Mouse (Mus musculus) cerebellum, postnatal 14 days (tissue): ENCODE measurements around the gene Gpr84.
A peak's percentile ranks its signal among the peaks of the same experiment; 100 is the strongest.

ENCODE experiments used
- DNase-seq, 2 experiments: peaks; one replicate each; pipeline ENCODE4 v3.0.0; 2021; ENCODE audit warnings: mixed read lengths in 2 of 2

Gene Gpr84

DNA sequence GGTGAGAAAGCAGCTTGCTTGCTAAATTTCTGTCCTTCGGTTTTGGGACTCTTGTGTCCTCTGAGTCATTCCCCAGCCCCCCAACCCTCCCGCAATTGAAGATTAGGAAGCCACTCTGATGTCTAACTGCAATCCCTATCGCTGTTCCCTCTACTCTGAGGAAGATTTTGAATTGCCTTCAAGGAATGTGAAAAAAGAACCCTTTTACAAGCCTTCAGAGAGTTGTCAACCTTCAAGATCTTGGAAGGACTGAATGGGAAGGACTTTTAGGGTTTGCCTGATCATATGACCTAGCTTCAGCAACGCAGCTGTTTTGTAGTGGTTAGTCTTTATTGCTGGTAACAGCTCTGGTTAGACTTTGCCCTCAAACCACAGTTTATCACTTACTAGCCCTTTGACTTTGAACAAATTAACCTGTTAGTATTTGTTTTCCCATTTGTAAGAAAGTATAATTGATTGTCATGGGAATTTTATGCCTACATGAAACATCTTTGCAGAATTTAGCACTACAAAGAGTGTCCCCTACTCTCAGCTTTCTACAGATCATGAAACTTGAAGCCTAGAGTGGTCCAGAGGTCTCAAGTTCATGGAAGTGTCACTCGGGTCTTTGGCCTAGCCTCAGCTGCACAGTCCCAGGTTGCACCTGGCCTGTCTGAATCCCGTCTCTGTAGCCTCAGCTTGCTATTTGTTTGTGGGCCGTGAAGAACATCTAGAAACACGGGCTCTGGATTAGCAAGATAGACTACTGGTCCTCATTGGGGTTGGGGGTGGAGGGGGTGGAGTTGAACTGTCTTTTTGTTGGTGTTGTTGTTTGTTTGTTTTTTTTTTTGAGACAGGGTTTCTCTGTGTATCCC, 4.4 kb downstream of the Gpr84 start:
- no peak for DNase-seq

DNA sequence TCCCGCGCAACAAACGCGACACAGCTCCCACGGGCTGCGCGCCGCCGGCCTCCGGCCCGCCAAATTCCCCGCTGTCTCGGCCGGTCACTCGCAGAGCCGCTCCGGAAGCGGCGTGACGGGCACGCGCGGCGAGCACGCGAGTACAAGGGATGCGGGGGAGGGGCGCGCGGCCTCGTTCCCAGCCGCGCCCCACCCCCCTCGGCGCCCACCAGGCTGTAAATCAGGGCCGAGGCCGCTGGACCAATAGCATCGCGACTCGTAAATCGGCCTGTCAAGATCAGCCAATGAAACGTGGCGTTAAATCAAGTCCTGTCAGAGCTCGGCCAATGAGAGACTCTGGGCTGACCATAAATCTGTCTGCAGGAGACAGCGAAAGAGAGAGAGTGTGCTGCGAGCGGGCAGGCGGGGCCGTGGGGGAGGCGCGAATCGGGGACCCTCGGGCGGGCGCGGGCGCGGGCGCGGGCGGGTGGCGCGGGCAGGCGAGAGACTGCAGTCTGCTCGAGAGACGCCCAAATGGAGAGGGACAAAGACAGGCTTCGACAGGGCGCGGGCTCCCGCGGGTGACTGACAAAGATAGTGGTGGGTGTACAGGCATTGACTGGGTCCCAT, 5.2 kb downstream of the Gpr84 start:
- peak; percentile 98 to 99 for DNase-seq

- DNase-seq, result no peak
These were observed 5.8 kb downstream of the Gpr84 start for GRCm38 (mm10) chr15:103304616-103304969.

DNA sequence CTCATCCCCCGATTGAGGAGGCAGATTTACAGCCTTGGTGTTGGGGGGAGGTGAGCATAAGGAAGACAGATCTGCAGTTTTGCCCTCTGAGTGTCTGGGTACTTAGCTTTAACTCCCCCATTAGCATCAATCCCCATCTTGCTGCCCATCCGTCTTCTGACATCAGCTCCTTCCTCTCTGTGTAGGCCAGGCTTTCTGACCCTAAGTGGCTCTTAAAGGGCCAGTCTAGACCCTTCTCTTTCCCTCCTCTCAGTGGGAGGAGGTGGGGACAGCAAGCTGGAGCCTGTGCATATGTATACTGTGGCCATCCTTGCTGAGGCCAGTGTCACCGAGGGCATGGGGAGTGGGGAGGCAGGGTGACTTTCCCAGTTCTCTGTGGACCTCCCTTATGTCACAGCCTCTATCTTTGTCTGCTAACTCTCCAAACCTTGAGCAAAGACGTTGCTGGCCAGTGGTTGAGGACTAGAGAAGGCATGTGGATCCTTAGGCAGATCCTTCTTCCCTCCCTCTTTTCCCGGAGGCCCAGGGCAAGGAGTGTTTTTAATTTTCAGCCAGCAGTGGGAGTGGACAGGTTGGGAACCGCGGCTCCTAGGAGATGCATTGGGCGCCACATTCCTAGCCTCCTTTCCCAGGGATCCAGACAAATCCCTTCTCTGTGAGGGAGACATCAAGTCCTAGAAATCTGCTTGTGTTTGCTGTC, 6.3 kb downstream of the Gpr84 start:
- peak in 1 of 2 experiments; percentile 36 for DNase-seq

GRCm38 (mm10) chr15:103302341-103303021, 7.9 kb downstream of the Gpr84 start:
- no peak for DNase-seq

DNA sequence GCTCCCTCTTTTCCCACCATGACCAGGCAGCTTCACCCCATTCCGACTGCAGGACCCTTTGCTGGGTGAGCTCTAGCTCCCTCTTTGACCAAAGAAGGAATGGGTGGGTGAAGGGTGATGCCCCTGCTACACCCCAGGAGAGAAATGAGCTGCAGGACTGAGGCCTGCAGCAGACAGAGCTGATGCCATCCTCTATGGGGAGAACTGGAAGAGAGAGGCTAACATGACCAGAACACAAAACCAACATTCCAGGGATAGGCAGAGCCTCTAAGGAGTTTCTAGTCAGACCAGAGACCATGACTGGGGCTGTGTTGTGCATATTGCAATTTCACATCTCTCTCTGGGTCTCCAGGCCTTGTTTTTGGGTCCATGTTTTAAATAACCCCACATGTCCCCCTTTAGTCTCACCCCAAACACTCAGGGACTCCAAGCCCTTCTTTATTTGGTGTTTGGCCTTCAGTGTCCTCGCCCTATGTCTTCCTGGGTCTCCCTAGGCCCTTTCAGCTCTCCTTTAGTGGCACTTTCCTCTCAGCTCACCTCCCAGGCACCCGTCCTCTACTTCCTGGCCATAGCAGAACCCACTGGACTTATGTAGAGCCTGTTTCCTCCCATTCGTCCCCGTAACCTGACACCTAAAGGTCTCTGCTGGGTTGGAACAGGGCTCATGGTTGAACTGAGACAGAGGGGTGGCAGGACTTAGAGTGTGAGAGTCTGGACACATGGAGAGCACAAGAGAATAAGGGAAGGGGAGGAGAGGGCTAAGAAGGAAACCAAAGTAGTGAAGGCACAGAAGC, 8.7 kb downstream of the Gpr84 start:
- no peak for DNase-seq

DNA sequence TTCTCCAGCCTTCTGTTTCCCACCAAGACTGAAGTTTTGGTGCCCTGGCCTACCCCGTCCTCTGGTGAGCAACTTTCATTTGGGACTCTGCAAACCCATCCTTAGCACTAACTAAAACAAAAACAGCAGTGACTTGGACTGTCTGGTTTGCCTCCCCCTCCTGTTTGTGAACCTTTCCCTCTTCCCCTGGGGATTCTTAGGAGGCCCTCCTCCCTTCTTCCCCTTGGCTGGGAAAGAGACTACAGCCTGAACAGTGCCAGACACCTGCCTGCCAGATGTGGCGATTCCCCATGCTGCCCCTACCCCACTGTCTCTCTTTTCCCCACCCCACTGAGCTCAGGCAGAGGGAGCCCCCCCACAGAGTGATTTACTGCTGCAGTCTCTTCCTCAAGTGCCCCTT, 9.4 kb downstream of the Gpr84 start:
- no peak for DNase-seq

DNA sequence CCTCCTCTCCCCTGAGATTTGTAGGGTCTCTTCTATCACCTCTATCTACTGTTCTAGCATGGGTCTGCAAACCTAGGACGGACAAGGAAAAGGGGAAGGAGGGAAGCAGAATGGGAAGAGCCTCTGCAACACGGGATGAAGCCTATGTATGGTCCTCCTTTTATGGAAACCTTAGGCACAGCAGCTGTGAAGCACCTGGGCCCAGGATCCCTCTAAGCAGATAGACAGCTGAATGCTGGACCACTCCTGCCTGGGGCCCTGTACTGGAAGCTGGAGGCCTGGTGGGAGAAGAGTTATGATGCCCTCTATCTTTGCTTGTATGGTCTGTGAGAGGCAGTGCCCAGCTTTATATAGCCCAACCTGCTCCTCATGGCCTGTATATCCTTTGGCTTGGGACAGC, 9.9 kb downstream of the Gpr84 start:
- DNase-seq, result peak in 1 of 2 experiments; percentile 39

DNA sequence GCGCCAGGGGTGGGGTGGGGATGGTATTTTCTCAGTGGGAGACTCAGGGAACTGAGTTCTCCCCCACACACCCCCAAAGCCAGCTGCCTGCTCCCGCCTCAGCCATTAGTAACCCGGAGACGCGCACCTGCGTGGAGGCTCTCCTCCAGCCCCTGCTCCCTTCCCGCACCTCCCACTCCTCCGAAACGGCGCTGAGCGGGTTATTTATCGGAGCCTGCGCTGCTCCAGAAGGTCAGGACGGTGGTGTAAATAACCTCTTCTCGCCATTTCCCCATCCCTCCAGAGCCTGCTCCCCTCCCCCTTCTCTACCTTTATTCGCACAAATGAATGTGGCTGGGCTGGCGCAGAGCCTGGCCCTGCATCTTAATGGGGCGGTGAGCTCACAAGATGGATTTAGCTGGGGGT, 10.3 kb downstream of the Gpr84 start:
- DNase-seq, result peak; percentile 73 to 82

GRCm38 (mm10) chr15:103299644-103300043, 10.8 kb downstream of the Gpr84 start:
- DNase-seq, result peak in 1 of 2 experiments; percentile 37

DNA sequence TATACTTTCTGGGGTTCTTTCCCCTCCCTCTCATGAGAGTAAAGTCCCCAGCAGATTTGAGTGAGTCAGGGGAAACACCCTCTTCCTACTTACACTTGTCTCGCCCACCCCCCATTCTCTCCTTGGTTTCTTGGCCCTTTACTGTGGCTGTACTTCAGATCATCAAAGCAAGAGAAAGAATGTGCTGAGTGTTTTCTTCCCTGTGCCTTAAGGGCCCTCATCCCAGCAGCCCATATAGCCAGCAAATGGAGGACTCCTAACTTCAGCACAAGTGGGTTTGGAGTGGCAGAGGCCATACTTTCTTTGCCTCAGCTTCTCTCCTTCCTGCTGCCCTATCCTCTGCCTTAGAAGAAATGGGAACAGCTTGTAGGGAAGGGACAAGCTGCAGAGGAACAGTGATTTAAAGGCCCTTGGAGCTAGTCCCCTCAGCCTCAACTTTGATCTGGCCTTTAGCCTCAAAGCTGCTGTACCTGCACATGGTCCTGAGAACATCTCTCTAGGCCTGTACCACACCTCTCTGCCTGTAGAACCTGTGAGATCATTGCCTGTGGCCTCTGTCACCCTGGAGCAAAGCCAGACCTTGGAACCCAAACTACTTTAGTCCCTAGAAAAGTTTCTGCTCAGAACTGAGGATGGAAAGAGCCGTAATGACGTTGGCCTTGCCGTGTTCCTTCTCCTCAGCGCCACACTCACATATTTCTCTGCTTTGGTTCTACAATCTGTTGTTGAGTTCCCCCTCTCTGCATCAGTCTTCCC, 11.4 kb downstream of the Gpr84 start:
- no peak for DNase-seq

GRCm38 (mm10) chr15:103298026-103298425, 12.4 kb downstream of the Gpr84 start:
- DNase-seq, result no peak

GRCm38 (mm10) chr15:103297313-103297712, 13.1 kb downstream of the Gpr84 start:
- DNase-seq, result no peak

GRCm38 (mm10) chr15:103295851-103296250, 14.6 kb downstream of the Gpr84 start:
- no peak for DNase-seq

- DNase-seq, result no peak
These were observed 15.8 kb downstream of the Gpr84 start for GRCm38 (mm10) chr15:103294649-103295048.

DNA sequence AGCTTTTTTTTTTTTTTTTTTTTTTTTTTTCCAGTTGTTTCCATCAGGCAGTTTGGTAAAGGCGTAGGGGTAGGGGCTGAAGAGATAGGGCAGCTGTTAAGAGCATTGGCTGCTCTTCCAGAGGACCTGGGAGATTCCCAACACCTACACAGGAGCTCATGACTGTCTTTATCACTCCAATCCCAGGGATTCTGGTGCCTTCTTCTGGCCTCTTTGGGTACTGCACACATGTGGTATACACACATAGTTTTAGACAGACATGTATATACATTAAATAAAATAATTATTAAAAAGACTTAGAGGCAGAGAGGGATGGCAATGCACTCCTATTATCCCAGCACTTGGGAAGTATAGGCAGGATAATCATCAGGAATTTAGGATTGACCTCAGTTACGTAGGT, 17.0 kb downstream of the Gpr84 start:
- DNase-seq, result no peak

GRCm38 (mm10) chr15:103292673-103293345, 17.6 kb downstream of the Gpr84 start:
- DNase-seq, result no peak

DNA sequence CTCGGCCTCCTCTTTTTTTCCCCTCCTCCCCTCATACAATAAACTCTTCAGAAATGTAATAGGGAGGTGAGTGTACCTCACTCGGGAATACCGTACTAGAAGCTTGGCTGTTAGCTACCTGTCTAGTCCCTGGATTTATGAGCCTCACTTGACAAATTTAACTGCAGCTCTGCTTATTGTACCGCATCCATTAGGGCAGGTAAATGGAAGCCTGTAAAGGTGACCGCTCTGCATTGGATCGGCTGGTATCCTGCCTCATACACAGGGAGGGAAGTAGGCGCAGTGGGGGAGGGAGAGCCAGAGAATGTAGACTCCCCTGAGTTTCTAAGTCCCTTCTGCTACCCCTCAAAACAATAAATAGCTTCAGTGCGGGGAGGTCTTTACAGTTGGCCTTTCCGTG, 19.6 kb downstream of the Gpr84 start:
- no peak for DNase-seq

GRCm38 (mm10) chr15:103290417-103290816, 20.0 kb downstream of the Gpr84 start:
- no peak for DNase-seq

- DNase-seq, result no peak
These were observed 20.8 kb downstream of the Gpr84 start for GRCm38 (mm10) chr15:103289600-103289999.
